ENCODE assay signal across 9 mouse cellular contexts in the genomic region with DNA sequence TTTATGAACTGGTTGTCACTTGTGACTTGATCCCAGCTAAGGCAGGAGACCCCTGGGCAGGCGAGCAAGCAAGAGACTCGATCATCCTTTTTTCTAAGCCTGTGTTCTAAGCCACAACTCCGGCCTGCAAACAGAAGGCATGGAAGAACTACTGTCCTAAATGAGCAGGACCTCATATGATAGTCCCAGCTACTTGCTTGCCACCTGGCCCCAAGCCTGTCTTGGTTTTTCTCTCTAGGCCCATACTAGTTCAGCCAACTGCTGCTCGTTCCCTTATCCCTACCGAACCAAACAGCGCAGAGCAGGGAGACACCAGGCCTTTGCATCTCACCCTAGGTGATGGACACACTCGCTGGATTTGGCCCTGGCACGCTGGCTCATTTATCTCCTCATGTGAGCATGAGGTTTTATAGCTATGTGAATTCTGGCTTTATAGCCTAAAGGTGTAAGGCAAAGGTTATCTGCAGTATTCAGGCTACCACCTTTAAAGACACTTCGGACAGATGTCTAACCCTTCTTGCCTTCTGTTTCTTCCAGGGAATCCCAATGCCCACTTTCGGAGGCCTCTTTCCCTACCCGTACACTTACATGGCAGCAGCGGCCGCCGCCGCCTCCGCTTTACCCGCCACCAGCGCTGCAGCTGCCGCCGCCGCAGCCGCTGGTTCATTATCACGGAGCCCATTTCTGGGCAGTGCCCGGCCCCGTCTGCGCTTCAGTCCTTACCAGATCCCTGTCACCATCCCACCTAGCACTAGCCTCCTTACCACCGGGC. TPM values are rescaled to one million over a fixed set of nuclear protein-coding genes. Genes with fewer than 3 reads are reported as not detected.
A peak's percentile ranks its signal among the peaks of the same experiment; 100 is the strongest.
DNase-seq lines count a peak whose midpoint lies in the region; ATAC-seq lines count a peak whose summit lies in the region.
"Had no signal": no experiment of that assay in that cellular context is flagged by ENCODE, and none has a peak within 500 bp of the region (broad histone marks: within the 10 kb centered on the region; RNA-seq: fewer than 3 reads in every experiment).

No protein-coding gene starts in this region.

- peaks cover 77% of the 10 kb centered on the region for H3K27me3 ChIP-seq in heart, embryonic 11.5 days (ENCODE audit: control insufficient read depth, insufficient read depth, low read length)
- peaks cover 83% of the 10 kb centered on the region for H3K27me3 ChIP-seq in hindbrain, embryonic 15.5 days
- peaks cover 99% of the 10 kb centered on the region for H3K27me3 ChIP-seq in midbrain, embryonic 13.5 days

- no peak for ATAC-seq in heart, embryonic 11.5 days (replicated peaks; ENCODE audit: insufficient number of reproducible peaks, low FRiP score, low TSS enrichment)
- ATAC-seq in hindbrain, embryonic 15.5 days (ENCODE audit: low FRiP score, low read depth), result no peak
- no peak for ATAC-seq in midbrain, embryonic 13.5 days

- H3K9me3 ChIP-seq in heart, embryonic 11.5 days (replicated peaks; ENCODE audit: control insufficient read depth, low read length), result no peaks in the 10 kb centered on the region
- no peaks in the 10 kb centered on the region for H3K9me3 ChIP-seq in hindbrain, embryonic 15.5 days
- no peaks in the 10 kb centered on the region for H3K9me3 ChIP-seq in midbrain, embryonic 13.5 days

- H3K4me3 ChIP-seq in heart, embryonic 11.5 days (ENCODE audit: low read depth, low read length), result peak overlapping the region; percentile 34
- peak overlapping the region; percentile 11; the same call in 1 of the 2 replicates for H3K4me3 ChIP-seq in brown adipose tissue, adult 24 weeks (ENCODE audit: insufficient read depth, low read depth, low read length)
- peak overlapping the region; percentile 20 for H3K4me3 ChIP-seq in hindbrain, embryonic 15.5 days
- peak overlapping the region; percentile 7; the same call in 1 of the 2 replicates for H3K4me3 ChIP-seq in midbrain, embryonic 13.5 days (replicated peaks)

- H3K36me3 ChIP-seq in heart, embryonic 11.5 days (ENCODE audit: control insufficient read depth, insufficient read depth, low read length), result no peaks in the 10 kb centered on the region
- H3K36me3 ChIP-seq in hindbrain, embryonic 15.5 days, result no peaks in the 10 kb centered on the region
- H3K36me3 ChIP-seq in midbrain, embryonic 13.5 days, result no peaks in the 10 kb centered on the region

- peak overlapping the region; percentile 54; the same call in 1 of the 2 replicates for H3K9ac ChIP-seq in heart, embryonic 11.5 days (ENCODE audit: low read depth, low read length)
- H3K9ac ChIP-seq in hindbrain, embryonic 15.5 days, result no peak overlapping the region
- no peak overlapping the region for H3K9ac ChIP-seq in midbrain, embryonic 13.5 days (replicated peaks)

- H3K4me1 ChIP-seq in heart, embryonic 11.5 days (ENCODE audit: control insufficient read depth, insufficient read depth, low read length), result peaks cover 36% of the 10 kb centered on the region
- peaks cover 3% of the 10 kb centered on the region for H3K4me1 ChIP-seq in brown adipose tissue, adult 24 weeks (ENCODE audit: control insufficient read depth, insufficient read depth, insufficient read length, low read length)
- peaks cover 46% of the 10 kb centered on the region for H3K4me1 ChIP-seq in hindbrain, embryonic 15.5 days (replicated peaks)
- peaks cover 44% of the 10 kb centered on the region for H3K4me1 ChIP-seq in midbrain, embryonic 13.5 days (replicated peaks)

- DNase-seq in heart, adult 9 months (ENCODE audit: low spot score in 2 of 2), result no peak
- no peak for DNase-seq in ovary, postnatal 10 days (ENCODE audit: low spot score)
- no peak for DNase-seq in thymus, postnatal 36 days
- DNase-seq in cerebellum, adult 11 months, result no peak

- H3K4me2 ChIP-seq in heart, embryonic 11.5 days, result peak overlapping the region; percentile 93
- peak overlapping the region; percentile 26 for H3K4me2 ChIP-seq in hindbrain, embryonic 15.5 days
- H3K4me2 ChIP-seq in midbrain, embryonic 13.5 days (replicated peaks), result peak overlapping the region; percentile 32

- WGBS in heart, embryonic 11.5 days (ENCODE audit: insufficient replicate concordance), result 13% methylated on average over 27 of the region's 27 CpGs
- WGBS in hindbrain, embryonic 15.5 days, result 7% methylated on average over 27 of the region's 27 CpGs
- WGBS in midbrain, embryonic 13.5 days, result 2% methylated on average over 27 of the region's 27 CpGs

- H3K27ac ChIP-seq in heart, embryonic 11.5 days (ENCODE audit: low read depth, low read length), result peak overlapping the region; percentile 17; the same call in 1 of the 2 replicates
- H3K27ac ChIP-seq in brown adipose tissue, adult 24 weeks (replicated peaks; ENCODE audit: low read depth, low read length), result no peak overlapping the region
- no peak overlapping the region for H3K27ac ChIP-seq in hindbrain, embryonic 15.5 days (replicated peaks)
- H3K27ac ChIP-seq in midbrain, embryonic 13.5 days, result no peak overlapping the region

RNA-seq across cellular contexts. Expression of a gene that starts 7.9 kb away (rescaled TPM):
- 3.6 and 4.4 TPM in 2 replicates for polyA plus RNA-seq in heart, embryonic 11.5 days (2014; fragmentation: Nextera tagmentation; extraction: Ambion mirVana)
- polyA plus RNA-seq in brown adipose tissue, adult 24 weeks (2012; ENCODE audit: insufficient read depth, insufficient read length, missing spikeins), result 1.2 and 1.5 TPM in 2 replicates
- 1.5 and 1.9 TPM in 2 replicates for polyA plus RNA-seq in hindbrain, embryonic 15.5 days (2015; fragmentation: Nextera tagmentation; extraction: Ambion mirVana)
- 0.44 and 0.57 TPM in 2 replicates for polyA plus RNA-seq in midbrain, embryonic 13.5 days (2015; fragmentation: Nextera tagmentation; extraction: Ambion mirVana)

RNA-seq across cellular contexts. Expression of a gene that starts 9.9 kb away (rescaled TPM):
- not detected in 2 replicates for polyA plus RNA-seq in heart, embryonic 11.5 days (2014; fragmentation: Nextera tagmentation; extraction: Ambion mirVana)
- not detected in 2 replicates for polyA plus RNA-seq in brown adipose tissue, adult 24 weeks (2012; ENCODE audit: insufficient read depth, insufficient read length, missing spikeins)
- polyA plus RNA-seq in hindbrain, embryonic 15.5 days (2015; fragmentation: Nextera tagmentation; extraction: Ambion mirVana), result not detected in 2 replicates
- not detected in 2 replicates for polyA plus RNA-seq in midbrain, embryonic 13.5 days (2015; fragmentation: Nextera tagmentation; extraction: Ambion mirVana)
- polyA plus RNA-seq: cortical plate, adult 2 months had no signal

RNA-seq across cellular contexts. Expression of a gene that starts 46.0 kb away (rescaled TPM):
- polyA plus RNA-seq in heart, embryonic 11.5 days (2014; fragmentation: Nextera tagmentation; extraction: Ambion mirVana), result 0.49 and 0.82 TPM in 2 replicates
- polyA plus RNA-seq in brown adipose tissue, adult 24 weeks (2012; ENCODE audit: insufficient read depth, insufficient read length, missing spikeins), result not detected in 2 replicates
- 0.21 and 0.31 TPM in 2 replicates for polyA plus RNA-seq in hindbrain, embryonic 15.5 days (2015; fragmentation: Nextera tagmentation; extraction: Ambion mirVana)
- 0.20 and 0.26 TPM in 2 replicates for polyA plus RNA-seq in midbrain, embryonic 13.5 days (2015; fragmentation: Nextera tagmentation; extraction: Ambion mirVana)

Comparison
In these comparisons a context has a peak if more than half of its experiments do, and no peak if none do; other contexts are left out.
1. H3K4me2 ChIP-seq: peak in every context shown above with its lines; median percentile 93 in heart, embryonic 11.5 days; 32 in midbrain, embryonic 13.5 days; 26 in hindbrain, embryonic 15.5 days.